Mouse (Mus musculus): ENCODE data around the gene Gm3248.
"Not testable (repeated sequence)": the region's sequence is repeated elsewhere in the genome, so short reads cannot be mapped to it uniquely, and the experiment has no call there.

DNA sequence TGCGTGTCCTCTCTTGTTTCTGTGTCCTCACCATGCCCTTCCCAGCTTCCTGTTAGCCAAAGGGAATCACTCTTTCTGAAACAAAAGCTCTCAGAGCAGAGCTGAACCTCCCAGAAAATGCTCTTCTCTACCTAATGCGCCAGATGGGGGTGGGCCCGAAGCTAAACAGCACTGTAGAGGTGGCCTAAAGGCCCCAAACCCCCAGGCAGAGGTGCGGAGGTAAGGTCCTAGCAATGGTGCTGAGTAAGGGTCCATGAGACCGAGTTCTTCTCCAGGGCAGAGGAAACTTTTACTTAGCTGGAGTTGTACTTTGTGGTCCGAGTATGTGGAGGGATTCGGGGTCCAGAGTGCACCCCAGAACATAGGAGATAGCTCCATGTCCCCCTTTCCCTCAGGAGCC, 25.6 kb upstream of the Gm3248 start:
- TF ChIP-seq CTCF, EP300 (IDR thresholded peaks at IDR 0.05; ENCODE audit: low read depth): not testable (repeated sequence)
